Mouse (Mus musculus) C2C12 (cell line): ENCODE data around the gene Nkpd1. TPM values are rescaled to one million over a fixed set of nuclear protein-coding genes. Genes with fewer than 3 reads are reported as not detected.

ENCODE experiments used
- H3K27me3 ChIP-seq: one replicate; pipeline ENCODE4 v1.6.1; 2011; ENCODE audit not compliant: control insufficient read depth, insufficient read depth, insufficient read length
- H3K36me3 ChIP-seq: one replicate; pipeline ENCODE4 v1.6.1; 2011; ENCODE audit not compliant: control insufficient read depth, insufficient read depth
- H3K4me3 ChIP-seq: one replicate; pipeline ENCODE4 v1.5.1; 2011; ENCODE audit warnings: mild to moderate bottlenecking, control low read depth; ENCODE audit not compliant: poor library complexity, insufficient read depth, severe bottlenecking
- H3K79me2 ChIP-seq: one replicate; pipeline ENCODE4 v1.6.1; 2011; ENCODE audit not compliant: control insufficient read depth, insufficient read depth
- H3K79me3 ChIP-seq: one replicate; pipeline ENCODE4 v1.6.1; 2011; ENCODE audit warnings: low read depth, control low read depth
- H3ac ChIP-seq: one replicate; pipeline ENCODE3; 2011; ENCODE audit warnings: low read depth; ENCODE audit not compliant: control insufficient read depth, insufficient read length
- CEBPB ChIP-seq: IDR thresholded peaks from one replicate; pipeline ENCODE4 v1.6.1; 2011; ENCODE audit warnings: low read depth, mild to moderate bottlenecking, control low read depth, moderate library complexity
- CTCF ChIP-seq: IDR thresholded peaks from one replicate; pipeline ENCODE4 v1.5.1; 2011; ENCODE audit not compliant: control insufficient read depth, insufficient read depth, insufficient read length
- FOSL1 ChIP-seq: IDR thresholded peaks from one replicate; pipeline ENCODE4 v1.8.0; 2011; ENCODE audit warnings: mild to moderate bottlenecking, low read length; ENCODE audit not compliant: poor library complexity, insufficient read depth, severe bottlenecking
- MAX ChIP-seq: IDR thresholded peaks from one replicate; pipeline ENCODE4 v1.6.1; 2011; ENCODE audit warnings: mild to moderate bottlenecking, control low read depth
- MYOD1 ChIP-seq: IDR thresholded peaks from one replicate; pipeline ENCODE4 v1.6.1; 2011; ENCODE audit warnings: low read depth; ENCODE audit not compliant: control insufficient read depth, insufficient read length
- MYOG ChIP-seq: IDR thresholded peaks from one replicate; pipeline ENCODE4 v1.6.1; 2011; ENCODE audit not compliant: control insufficient read depth, insufficient read length; ENCODE audit errors: extremely low read depth
- USF1 ChIP-seq: IDR thresholded peaks from one replicate; pipeline ENCODE4 v1.6.1; 2011; ENCODE audit warnings: low read depth, mild to moderate bottlenecking, control low read depth, moderate library complexity
- polyA plus RNA-seq: library from polyadenylated mRNA; unstranded; fragments of >200 nt; fragmentation: generic; extraction: Trizol; gene quantifications from one replicate; pipeline ENCODE4 v1.2.1, GENCODE M21; 2012; ENCODE audit warnings: missing spikeins

Nkpd1 gene
- polyA plus RNA-seq, 1 experiment, result 0.11 TPM

GRCm38 (mm10) chr7:19561765-19562642 lies 44.4 kb downstream of the Nkpd1 start:
- no peak for TF ChIP-seq MYOD1
- TF ChIP-seq FOSL1, result no peak
- TF ChIP-seq CTCF, result no peak
- TF ChIP-seq MYOG, result no peak
- no peak for TF ChIP-seq USF1
- TF ChIP-seq MAX, result no peak
- no peak for TF ChIP-seq CEBPB
- Histone ChIP-seq H3K27me3 (no peaks in the 10 kb centered on the region), H3ac (peak overlapping the region; percentile 93), H3K36me3 (peaks cover 15% of the 10 kb centered on the region), H3K79me3 (peaks cover 46% of the 10 kb centered on the region), H3K79me2 (peaks cover 50% of the 10 kb centered on the region), H3K4me3 (peak overlapping the region; percentile 83)

GRCm38 (mm10) chr7:19562643-19563410 lies 45.2 kb downstream of the Nkpd1 start, which contains the start of gene Ppp1r37:
Gene Ppp1r37, minus strand, starts transcription at chr7:19563076.
- Histone ChIP-seq H3K79me3 (peaks cover 41% of the 10 kb centered on the region), H3K79me2 (peaks cover 42% of the 10 kb centered on the region), H3K4me3 (peak within 1 kb of the TSS; percentile 83), H3K27me3 (no peaks in the 10 kb centered on the region), H3K36me3 (peaks cover 15% of the 10 kb centered on the region), H3ac (peak within 1 kb of the TSS; percentile 93)
- TF ChIP-seq CTCF (no peak), FOSL1 (no peak), USF1 (no peak), CEBPB (no peak), MYOD1 (no peak), MAX (no peak), MYOG (no peak)

- H3K79me2 ChIP-seq, result peaks cover 40% of the 10 kb centered on the region
- TF ChIP-seq CEBPB (no peak), MAX (no peak), CTCF (no peak), USF1 (no peak), MYOG (no peak), MYOD1 (no peak), FOSL1 (no peak)
- H3K4me3 ChIP-seq, result no peak overlapping the region
- H3K79me3 ChIP-seq, result peaks cover 31% of the 10 kb centered on the region
- H3K27me3 ChIP-seq, result no peaks in the 10 kb centered on the region
- H3K36me3 ChIP-seq, result peaks cover 15% of the 10 kb centered on the region
- no peak overlapping the region for H3ac ChIP-seq
Measured at GRCm38 (mm10) chr7:19563884-19564283, 46.2 kb downstream of the Nkpd1 start.

GRCm38 (mm10) chr7:19564455-19564854 lies 46.8 kb downstream of the Nkpd1 start:
- Histone ChIP-seq H3K4me3 (no peak overlapping the region), H3K36me3 (peaks cover 15% of the 10 kb centered on the region), H3K27me3 (no peaks in the 10 kb centered on the region), H3ac (no peak overlapping the region), H3K79me2 (peaks cover 40% of the 10 kb centered on the region), H3K79me3 (peaks cover 29% of the 10 kb centered on the region)
- TF ChIP-seq MAX, result no peak
- TF ChIP-seq MYOD1, result no peak
- no peak for TF ChIP-seq USF1
- TF ChIP-seq CTCF, result no peak
- no peak for TF ChIP-seq CEBPB
- no peak for TF ChIP-seq FOSL1
- no peak for TF ChIP-seq MYOG

- TF ChIP-seq USF1 (no peak), CEBPB (no peak), MYOG (no peak), MYOD1 (no peak), MAX (no peak), CTCF (no peak), FOSL1 (no peak)
- Histone ChIP-seq H3K79me3 (peaks cover 25% of the 10 kb centered on the region), H3K36me3 (peaks cover 19% of the 10 kb centered on the region), H3ac (no peak overlapping the region), H3K79me2 (peaks cover 40% of the 10 kb centered on the region), H3K27me3 (no peaks in the 10 kb centered on the region), H3K4me3 (no peak overlapping the region)
Measured at GRCm38 (mm10) chr7:19565803-19566202, 48.2 kb downstream of the Nkpd1 start.
